Mouse (Mus musculus) regulatory T cell (primary cell): ENCODE measurements around the gene Raet1e.
"Not testable (repeated sequence)": the region's sequence is repeated elsewhere in the genome, so short reads cannot be mapped to it uniquely, and the experiment has no call there.

ENCODE experiments used
- in situ Hi-C: fragments of 300-600 bp; cut with MboI, MseI; formaldehyde crosslinking; loops from one replicate; pipeline ENCODE4 v1.15.1; 2025; ENCODE audit warnings: high pct_unique_total_duplicates

Raet1e gene

DNA sequence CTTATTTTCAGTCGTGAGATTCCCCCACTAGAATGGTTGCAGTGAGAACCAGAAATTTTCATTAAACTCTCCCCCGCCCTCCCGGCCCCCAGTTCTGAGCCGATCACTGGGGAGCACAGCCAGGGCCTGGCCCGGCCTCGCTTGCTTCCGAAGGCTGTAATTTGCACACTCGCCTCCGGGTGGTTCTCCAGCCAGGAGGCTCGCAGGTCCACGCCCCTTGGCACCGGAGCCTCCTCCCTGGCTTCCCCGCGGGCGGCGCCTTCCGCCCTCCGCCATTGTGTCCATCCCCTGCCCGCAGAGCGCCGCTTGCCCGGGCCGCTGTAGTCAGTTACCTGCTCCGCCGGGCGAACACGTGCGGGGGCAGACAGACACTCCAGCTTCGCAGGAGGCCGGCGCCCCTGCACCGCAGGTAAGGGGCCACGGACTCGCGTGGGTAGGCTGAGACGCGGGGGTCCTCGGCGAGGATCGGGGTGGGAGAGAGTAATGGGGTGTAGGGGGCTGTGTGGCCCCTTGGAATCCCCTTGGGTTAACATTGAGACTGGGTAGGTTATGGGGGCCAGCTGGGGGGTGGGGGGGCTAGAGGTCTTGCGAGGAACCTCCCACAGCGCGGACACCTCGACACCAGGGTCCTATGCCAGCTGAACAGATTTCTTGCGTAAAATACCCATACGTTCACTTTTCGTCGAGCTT is at the start of gene Raet1e, which contains the start of gene H60b:
Gene Raet1e, plus strand, starts transcription at position 260 of the 690 bp plus-strand sequence.
Gene H60b, plus strand, starts transcription at position 277 of the 690 bp plus-strand sequence.
- in situ Hi-C loops = not testable (repeated sequence)

- in situ Hi-C loops = no loop called here
These were observed 17.6 kb upstream of the Raet1e start for GRCm38 (mm10) chr10:22140665-22141280.

DNA sequence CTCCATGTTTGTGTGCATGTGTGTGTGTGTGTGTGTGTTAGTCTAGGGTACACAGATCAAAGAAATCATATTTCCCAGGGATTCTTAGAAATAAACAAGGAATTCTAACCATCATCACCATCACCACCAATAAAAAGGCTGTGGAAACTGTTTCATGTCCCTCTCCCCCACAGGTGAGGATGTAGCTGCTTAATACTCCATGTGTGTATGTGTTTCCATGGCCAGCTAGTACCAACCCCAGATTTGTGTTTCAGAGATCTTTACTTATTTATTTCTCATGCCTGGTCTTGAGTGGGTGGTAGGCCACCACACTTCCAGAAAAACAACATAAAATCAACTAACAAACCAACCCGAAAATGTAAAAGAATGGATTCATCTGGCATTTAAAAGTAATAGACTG is 16.2 kb upstream of the Raet1e start:
- in situ Hi-C loops = not testable (repeated sequence)

DNA sequence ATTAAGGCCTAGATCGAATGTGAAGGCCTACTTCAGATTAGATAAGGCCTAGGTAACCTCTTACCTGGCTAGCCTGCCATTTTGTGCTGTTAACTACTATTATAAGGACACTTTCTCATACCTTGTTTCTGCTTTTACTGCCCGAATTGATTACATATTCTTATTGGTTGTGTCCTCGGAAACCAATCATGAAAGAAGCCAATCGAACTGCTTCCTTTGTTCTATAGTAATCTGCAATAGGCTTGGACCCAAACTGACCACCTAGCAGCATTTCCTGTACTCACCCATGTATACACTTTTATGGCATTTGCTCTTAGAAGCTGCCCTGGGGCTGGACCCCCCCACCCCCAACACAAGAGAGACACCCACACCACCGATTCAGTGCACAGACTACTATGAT is 15.4 kb upstream of the Raet1e start:
- in situ Hi-C loops = no loop called here

DNA sequence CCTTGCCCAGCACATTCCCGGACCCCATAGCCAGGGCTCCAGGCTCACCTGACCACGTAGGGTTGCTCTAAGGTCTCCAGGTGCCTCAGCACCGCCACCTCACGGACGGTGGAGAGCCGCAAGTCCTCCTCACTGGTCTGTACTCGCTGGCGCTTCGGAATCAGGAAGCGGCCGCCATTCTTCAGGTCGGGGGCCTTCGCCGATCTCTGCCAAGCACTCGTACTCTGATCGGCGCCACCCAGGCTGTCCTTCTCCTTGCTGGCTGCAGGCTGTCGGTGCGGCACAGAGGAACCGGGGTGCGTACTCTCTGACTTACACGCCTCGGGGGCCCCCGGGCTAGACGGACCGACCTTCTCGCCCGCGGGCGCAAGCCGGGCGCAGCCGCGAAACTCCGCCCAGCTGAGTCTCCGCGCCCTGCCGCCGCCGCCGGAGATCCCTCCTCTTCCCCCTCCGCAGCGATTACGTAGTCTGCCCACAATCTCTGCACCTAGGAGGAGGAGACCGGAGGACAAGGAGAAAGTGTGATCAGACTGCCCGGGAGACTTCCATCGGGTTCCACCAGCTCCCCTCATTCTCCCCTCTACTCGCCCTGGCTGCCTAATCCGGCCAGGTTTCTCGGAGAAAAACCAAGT is 9.8 kb upstream of the Raet1e start:
- in situ Hi-C loops = no loop called here

DNA sequence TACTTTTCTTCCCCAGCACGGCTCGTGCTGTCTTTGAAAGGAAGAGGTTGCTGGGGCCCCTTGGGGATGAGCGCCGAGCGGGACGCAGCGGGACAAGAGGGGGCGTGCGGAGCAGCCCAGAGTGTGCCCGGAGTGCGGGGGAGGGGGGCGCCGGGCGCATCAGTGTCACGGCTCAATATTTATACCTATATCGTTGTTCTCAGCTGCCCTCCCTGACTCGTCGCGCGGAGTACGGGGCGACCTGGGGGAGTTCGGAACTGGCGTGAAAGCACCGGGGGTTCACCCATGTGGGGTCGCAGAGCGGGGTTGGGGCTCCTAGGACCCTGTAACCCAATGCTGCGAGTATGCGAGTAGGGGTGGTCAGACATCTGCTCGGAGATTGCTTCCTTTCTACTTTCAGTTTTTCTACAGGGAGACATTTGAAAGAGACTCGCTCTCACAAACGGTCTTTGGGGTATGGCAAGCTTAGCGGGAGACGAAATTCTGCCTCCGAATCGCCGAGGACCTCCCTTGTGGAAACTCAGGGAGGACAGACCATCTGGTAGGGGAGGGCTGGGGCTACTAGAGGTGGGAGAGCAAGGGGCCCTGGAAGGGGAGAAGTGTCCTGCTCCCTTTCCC is 9.2 kb upstream of the Raet1e start, which contains the start of gene E030030I06Rik:
Gene E030030I06Rik, minus strand, starts transcription at position 198 of the 618 bp plus-strand sequence.
- in situ Hi-C loops = no loop called here

- in situ Hi-C loops = no loop called here
These were observed 8.5 kb upstream of the Raet1e start for GRCm38 (mm10) chr10:22149691-22150465.

DNA sequence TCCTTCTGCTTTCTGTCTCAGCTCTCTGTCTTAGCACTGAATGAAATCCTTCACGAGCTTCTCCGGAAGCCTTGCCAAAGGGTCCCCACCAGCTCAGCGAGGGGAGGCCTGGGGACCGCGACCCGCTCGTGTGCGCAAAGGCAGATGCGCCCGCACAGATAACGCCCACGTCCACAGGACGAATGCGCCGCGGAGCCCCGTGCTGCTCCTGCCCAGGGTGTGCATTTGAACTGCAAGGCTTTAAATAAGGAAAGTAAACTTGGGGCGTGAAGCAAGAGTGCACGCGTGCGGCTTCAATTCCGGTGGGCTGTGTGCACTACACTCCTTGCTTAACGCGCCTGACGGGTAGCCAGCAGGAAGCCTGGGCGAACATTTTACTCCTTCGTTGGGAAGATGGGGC is 7.8 kb upstream of the Raet1e start:
- in situ Hi-C loops = no loop called here

GRCm38 (mm10) chr10:22151056-22151862 is 7.1 kb upstream of the Raet1e start:
- in situ Hi-C loops = not testable (repeated sequence)

GRCm38 (mm10) chr10:22151863-22152640 is 6.3 kb upstream of the Raet1e start:
- in situ Hi-C loops = not testable (repeated sequence)

DNA sequence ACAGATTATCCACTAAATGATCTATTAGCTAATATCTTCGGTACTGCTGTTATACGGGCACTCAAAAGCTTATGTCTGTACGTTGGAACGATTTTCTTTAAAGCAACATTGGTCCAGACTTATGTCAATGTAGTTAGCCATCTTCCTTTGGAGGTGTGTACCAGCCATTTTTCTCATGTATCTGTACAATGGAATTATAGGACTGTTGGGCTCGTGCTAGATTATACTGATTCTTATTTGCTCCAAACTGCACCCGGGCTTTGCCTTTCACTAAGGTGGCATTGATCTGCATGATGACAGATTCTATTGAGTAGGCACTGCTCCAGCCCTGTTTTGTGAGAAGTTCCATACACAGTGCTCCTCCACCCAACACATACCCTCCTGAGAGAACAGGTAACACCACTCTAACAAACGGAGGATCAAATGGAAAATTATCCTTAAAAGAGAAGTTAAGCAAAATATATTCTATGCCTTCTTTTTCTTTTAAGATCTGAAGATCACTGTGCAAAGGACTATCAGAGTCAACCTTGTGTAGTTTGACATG is 5.2 kb upstream of the Raet1e start:
- in situ Hi-C loops = not testable (repeated sequence)

DNA sequence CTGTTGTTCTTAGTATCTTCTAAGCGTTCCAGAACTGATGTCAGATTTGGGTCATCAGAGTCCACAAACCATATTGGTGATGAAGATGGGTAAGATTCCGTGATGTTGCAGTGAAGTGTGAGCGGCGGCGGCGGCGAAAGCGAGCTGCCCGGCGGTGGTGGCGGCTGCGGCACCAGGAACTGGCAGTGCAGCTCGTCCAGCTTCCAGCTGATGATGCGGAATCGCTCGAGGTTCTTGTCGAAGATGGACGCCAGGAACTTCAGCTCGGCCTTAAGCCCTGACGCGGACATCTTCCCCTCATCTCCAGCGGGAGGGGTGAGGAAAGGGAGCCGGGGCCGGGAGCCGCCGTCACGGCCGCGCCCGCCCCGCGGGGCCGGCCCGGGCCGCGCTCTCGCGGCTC is 4.2 kb upstream of the Raet1e start:
- in situ Hi-C loops = not testable (repeated sequence)

- in situ Hi-C loops = no loop called here
These were observed 3.2 kb upstream of the Raet1e start for GRCm38 (mm10) chr10:22154871-22155799.

DNA sequence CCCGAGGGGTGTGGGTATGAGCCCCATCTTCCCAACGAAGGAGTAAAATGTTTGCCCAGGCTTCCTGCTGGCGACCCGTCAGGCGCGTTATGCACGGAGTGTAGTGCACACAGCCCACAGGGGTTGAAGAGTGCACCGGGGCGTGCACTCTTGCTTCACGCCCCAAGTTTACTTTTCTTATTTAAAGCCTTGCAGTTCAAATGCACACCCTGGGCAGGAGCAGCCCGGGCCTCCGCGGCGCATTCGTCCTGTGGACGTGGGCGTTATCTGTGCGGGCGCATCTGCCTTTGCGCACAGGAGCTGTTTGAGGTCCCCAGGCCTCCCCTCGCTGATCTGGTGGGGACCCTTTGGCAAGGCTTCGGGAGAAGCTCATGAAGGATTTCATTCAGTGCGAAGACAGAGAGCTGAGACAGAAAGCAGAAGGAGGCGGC is 777 bp downstream of the Raet1e start:
- in situ Hi-C loops = no loop called here

DNA sequence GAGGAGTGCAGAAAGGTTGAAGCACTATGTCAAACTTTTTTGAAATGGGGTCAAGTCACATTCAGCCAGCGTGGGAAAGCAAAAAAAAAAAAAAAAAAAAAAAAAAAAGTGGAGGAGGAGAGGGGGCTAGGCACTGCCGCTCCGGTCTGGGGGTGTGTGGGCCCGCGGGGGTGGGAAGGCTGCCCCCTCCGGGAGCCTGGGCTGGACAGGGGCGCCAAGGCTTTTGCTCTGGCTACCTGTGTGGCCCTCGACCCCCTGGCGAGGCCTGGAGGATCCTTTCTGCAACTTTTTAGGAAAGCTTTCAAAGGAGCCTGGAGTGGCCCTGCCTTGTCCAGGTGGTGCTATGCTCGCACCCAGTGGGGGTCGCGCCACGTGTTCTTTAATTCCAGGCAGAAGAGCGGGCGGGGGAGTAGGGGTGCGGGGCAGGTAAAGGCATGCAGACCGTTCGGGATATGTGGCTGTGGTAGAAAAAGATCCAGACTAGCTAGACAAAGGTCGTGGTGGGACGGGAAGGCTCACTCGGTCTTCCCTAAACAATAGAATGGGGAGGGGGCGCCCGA is 1.3 kb downstream of the Raet1e start:
- in situ Hi-C loops = loop anchor here (10.0 kb wide), 1 partner anchor 115 kb away; no protein-coding TSS in a partner anchor

DNA sequence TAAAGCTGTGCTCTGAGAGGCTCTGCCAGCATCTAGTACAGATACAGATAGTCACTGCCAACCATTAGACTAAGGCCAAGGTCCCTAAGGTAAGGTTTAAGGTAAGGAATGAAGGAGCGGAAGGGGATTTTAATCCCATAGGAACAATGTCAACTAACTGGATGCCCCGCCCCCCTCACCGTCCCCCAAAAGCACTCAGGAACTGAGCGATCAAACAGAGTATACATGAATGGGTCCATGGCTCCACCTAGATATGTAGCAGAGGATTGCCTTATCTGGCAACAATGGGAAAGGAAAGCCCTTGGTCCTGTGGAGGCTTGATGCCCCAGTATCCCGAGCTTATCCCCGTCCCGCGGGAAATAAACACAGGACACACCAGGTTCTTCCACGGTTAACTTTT is 4.9 kb downstream of the Raet1e start:
- in situ Hi-C loops = loop anchor here (10.0 kb wide), 1 partner anchor 112 kb away; no protein-coding TSS in a partner anchor

DNA sequence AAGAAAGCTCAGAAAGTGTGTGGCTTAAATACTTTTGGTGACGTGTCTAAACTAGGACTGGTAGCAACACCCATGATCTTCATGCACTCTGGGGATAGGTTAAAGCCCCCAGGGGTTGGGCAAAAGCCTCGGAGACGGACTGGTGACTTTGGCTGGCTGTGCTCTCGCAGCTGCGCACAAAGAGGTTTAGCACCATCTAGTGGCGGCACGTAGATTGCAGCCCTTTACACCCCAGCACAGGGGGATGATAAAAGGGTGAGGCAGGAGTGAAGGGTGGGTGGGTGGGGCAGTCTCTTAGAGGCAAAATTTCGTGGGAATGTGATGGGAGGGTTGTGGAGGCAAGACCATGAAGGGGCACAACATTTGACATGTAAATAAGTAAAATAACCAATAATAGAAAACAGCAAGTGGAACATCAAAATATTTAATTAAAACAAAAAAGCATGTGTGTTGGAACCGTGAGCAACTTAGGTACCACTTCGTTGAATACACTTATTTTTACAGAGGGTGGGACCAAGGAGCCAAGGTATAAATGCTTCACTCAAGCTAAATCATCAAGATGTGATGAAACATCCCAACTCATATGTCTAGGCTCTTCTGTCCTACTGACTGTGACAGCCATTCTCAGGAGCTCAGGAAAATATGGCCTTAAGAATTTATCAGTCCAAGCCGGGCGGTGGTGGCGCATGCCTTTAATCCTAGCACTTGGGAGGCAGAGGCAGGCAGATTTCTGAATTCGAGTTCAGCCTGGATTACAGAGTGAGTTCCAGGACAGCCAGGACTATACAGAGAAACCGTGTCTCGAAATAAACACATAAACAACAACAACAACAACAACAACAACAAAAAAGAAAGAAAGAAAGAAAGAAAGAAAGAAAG is 5.6 kb downstream of the Raet1e start:
- in situ Hi-C loops = loop anchor here (10.0 kb wide), 1 partner anchor 111 kb away; no protein-coding TSS in a partner anchor
